Mouse (Mus musculus): ENCODE data around the gene Ptprg. TPM values are rescaled to one million over a fixed set of nuclear protein-coding genes. Genes with fewer than 3 reads are reported as not detected.

Ptprg gene
- polyA plus RNA-seq, 1 experiment from 2014 or later = 33.7 TPM

DNA sequence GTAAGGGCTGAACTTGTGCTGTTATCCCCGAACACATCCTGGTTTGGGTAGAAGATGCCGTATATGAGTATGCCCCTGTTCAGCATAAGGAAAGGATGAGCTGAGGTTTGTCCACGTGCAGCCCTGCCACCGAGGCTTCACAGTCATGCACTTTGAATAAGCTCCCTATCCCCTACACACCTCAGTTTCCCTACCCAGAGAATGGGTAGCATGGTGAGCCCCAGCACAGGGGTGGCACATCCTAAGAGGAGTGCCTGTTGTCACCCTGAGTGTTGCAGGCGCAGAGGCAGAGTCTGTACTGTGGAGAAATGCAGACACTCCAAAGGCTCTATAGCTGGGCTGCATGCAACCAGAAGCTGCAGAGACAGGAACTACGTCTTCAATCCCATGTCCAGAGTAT is 599.4 kb downstream of the Ptprg start:
- no peak overlapping the region for H3K27ac ChIP-seq (ENCODE audit: low read depth, low read length)
- 0 out of 2 replicates have a peak, but pooled peaks cover 3% of the 10 kb centered on the region for H3K4me1 ChIP-seq (ENCODE audit: control insufficient read depth, insufficient read depth, low read length)
- 91% methylated on average over 6 of the region's 6 CpGs for WGBS
- H3K9ac ChIP-seq (ENCODE audit: low read length) = no peak overlapping the region
- no peak overlapping the region for H3K4me2 ChIP-seq
- H3K4me3 ChIP-seq (ENCODE audit: low read depth, low read length) = no peak overlapping the region
- peaks cover 3% of the 10 kb centered on the region; the same call in 1 of the 2 replicates for H3K27me3 ChIP-seq (ENCODE audit: control insufficient read depth, insufficient read depth, low read length)
- no peaks in the 10 kb centered on the region for H3K9me3 ChIP-seq (ENCODE audit: control insufficient read depth, low read length)
- DNase-seq (ENCODE audit: low spot score, missing footprints) = peak; percentile 54
- 0 out of 2 replicates have a peak, but pooled peaks have one; percentile 17 for ATAC-seq (ENCODE audit: low FRiP score)
- 0 out of 2 replicates have a peak, but pooled peaks cover 2% of the 10 kb centered on the region for H3K36me3 ChIP-seq (ENCODE audit: control insufficient read depth, insufficient read depth, low read length)

DNA sequence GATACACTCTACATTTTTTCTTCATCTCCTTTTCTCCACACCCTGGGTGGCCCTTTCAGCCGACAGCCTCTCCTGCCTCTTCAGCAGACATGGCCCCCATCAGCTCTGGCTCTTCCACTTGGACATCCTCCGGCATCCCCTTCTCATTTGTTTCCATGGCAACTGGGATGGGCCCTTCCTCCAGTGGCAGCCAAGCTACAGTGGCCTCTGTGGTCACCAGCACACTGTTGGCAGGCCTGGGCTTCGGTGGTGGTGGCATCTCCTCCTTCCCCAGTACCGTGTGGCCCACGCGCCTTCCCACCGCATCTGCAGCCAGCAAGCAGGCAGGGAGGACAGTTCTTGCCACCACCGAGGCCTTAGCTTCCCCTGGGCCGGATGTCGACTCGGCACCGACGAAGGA is 600.3 kb downstream of the Ptprg start:
- H3K4me2 ChIP-seq = no peak overlapping the region
- peak; percentile 28; the same call in 1 of the 2 replicates for ATAC-seq (ENCODE audit: low FRiP score)
- 0 out of 2 replicates have a peak, but pooled peaks cover 3% of the 10 kb centered on the region for H3K4me1 ChIP-seq (ENCODE audit: control insufficient read depth, insufficient read depth, low read length)
- no peak overlapping the region for H3K4me3 ChIP-seq (ENCODE audit: low read depth, low read length)
- 0 out of 2 replicates have a peak, but pooled peaks cover 2% of the 10 kb centered on the region for H3K36me3 ChIP-seq (ENCODE audit: control insufficient read depth, insufficient read depth, low read length)
- peaks cover 3% of the 10 kb centered on the region; the same call in 1 of the 2 replicates for H3K27me3 ChIP-seq (ENCODE audit: control insufficient read depth, insufficient read depth, low read length)
- no peaks in the 10 kb centered on the region for H3K9me3 ChIP-seq (ENCODE audit: control insufficient read depth, low read length)
- WGBS = 84% methylated on average over 13 of the region's 13 CpGs
- H3K27ac ChIP-seq (ENCODE audit: low read depth, low read length) = no peak overlapping the region
- H3K9ac ChIP-seq (ENCODE audit: low read length) = no peak overlapping the region
- peak; percentile 44 for DNase-seq (ENCODE audit: low spot score, missing footprints)

DNA sequence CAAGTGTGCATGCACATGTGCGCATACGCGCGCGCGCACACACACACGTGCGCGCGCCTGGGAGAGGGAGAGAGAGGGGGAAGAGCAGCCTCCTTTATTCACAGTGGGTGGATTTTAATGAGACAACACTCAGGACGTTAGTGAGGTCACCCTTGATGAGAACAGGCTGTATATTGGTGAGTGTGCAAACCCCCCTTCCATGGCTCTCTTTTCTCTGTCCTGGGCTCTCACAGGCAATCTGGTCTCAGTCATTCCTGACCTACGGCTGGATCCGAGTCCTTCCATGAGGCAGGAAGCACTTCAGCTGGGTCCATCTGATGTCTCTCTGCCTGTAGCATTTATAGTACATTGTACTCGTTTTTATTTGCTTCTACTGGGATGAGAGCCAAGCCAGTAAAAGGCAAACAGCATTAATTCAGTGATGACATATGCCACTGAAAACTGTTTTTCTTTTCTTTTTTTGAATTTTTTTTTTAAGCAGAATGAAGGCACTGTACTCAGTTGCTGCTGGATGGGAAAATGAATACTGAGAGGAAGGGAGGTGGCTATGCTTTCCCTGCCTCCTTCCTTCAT is 608.5 kb downstream of the Ptprg start:
- Histone ChIP-seq H3K36me3 (ENCODE audit: control insufficient read depth, insufficient read depth, low read length) (no peaks in the 10 kb centered on the region), H3K27me3 (ENCODE audit: control insufficient read depth, insufficient read depth, low read length) (no peaks in the 10 kb centered on the region), H3K9ac (ENCODE audit: low read length) (no peak overlapping the region), H3K4me2 (no peak overlapping the region), H3K27ac (ENCODE audit: low read depth, low read length) (no peak overlapping the region), H3K4me1 (ENCODE audit: control insufficient read depth, insufficient read depth, low read length) (no peaks in the 10 kb centered on the region), H3K4me3 (ENCODE audit: low read depth, low read length) (no peak overlapping the region), H3K9me3 (ENCODE audit: control insufficient read depth, low read length) (no peaks in the 10 kb centered on the region)
- 93% methylated on average over 14 of the region's 14 CpGs for WGBS
- ATAC-seq (ENCODE audit: low FRiP score) (no peak), DNase-seq (ENCODE audit: low spot score, missing footprints) (peak; percentile 69)

DNA sequence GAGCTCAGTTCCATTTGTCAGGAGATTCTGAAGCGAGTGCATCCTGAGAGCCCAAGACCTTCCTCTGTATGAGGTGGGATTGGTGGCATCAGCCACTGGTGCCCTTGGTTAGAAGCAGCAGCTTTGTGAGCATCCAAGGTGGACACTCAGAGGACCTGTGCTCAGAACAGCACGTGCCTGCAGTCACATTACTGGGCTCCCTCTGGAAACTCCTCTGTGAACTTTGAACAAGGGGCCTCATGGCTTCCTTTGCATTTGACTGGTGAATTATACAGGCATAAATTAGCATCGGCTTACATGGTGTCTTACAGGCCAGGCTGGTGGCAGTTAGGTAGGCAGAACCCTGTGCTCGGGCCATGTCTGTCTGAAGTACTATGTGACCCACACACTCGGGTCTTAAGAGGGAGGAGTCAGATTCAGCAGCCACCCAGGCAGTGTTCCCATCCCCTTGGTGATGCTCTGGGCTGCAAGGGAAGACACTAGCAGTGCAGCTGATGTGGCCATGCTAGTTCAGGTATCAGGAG is 609.1 kb downstream of the Ptprg start:
- Histone ChIP-seq H3K9ac (ENCODE audit: low read length) (no peak overlapping the region), H3K4me3 (ENCODE audit: low read depth, low read length) (no peak overlapping the region), H3K27me3 (ENCODE audit: control insufficient read depth, insufficient read depth, low read length) (no peaks in the 10 kb centered on the region), H3K9me3 (ENCODE audit: control insufficient read depth, low read length) (no peaks in the 10 kb centered on the region), H3K4me2 (no peak overlapping the region), H3K27ac (ENCODE audit: low read depth, low read length) (no peak overlapping the region), H3K36me3 (ENCODE audit: control insufficient read depth, insufficient read depth, low read length) (no peaks in the 10 kb centered on the region), H3K4me1 (ENCODE audit: control insufficient read depth, insufficient read depth, low read length) (no peaks in the 10 kb centered on the region)
- peak; percentile 69 for DNase-seq (ENCODE audit: low spot score, missing footprints)
- no peak for ATAC-seq (ENCODE audit: low FRiP score)
- WGBS = 77% methylated on average over 5 of the region's 5 CpGs

DNA sequence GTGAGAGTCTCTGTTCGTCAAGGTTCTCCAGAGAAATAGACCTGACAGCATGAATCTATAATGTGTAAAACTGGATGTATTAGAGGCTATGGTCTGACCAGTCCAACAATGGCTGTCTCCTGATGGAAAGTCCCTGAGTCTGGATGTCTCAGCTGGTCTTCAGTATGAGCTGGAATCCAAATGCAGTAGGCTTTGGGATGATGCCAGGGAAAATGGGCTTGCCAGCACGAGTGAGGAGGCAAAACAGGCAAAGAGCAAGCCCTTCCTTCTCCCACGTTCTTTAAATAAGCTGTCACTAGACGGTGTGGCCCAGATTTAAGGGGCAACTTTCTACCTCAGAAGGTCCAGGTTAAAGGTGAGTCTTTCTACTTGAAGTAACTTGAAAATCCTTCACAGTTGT is 609.9 kb downstream of the Ptprg start:
- Histone ChIP-seq H3K27ac (ENCODE audit: low read depth, low read length) (no peak overlapping the region), H3K4me1 (ENCODE audit: control insufficient read depth, insufficient read depth, low read length) (no peaks in the 10 kb centered on the region), H3K9ac (ENCODE audit: low read length) (no peak overlapping the region), H3K36me3 (ENCODE audit: control insufficient read depth, insufficient read depth, low read length) (no peaks in the 10 kb centered on the region), H3K4me2 (no peak overlapping the region), H3K4me3 (ENCODE audit: low read depth, low read length) (no peak overlapping the region), H3K27me3 (ENCODE audit: control insufficient read depth, insufficient read depth, low read length) (no peaks in the 10 kb centered on the region), H3K9me3 (ENCODE audit: control insufficient read depth, low read length) (no peaks in the 10 kb centered on the region)
- ATAC-seq (ENCODE audit: low FRiP score) (no peak), DNase-seq (ENCODE audit: low spot score, missing footprints) (no peak)
- 92% methylated on average over 4 of the region's 4 CpGs for WGBS

DNA sequence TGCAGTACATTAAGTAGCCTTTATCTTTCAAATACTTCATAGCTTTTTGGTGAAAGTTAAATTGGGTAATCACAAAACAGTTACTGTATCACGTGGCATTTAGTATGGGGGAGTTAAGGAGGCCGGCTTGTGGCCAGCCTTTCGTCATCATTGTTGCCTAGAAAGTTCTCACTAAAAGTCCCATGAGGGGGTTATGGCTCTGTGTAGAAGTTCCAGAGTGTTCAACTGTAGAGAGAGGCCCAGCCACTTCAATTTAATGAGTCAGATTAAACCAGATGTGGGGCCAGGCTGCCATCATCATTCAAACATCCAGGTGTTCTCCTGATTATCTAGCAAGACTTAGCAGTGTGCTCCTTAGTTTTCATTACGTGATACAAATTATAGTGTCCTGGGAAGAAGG is 613.9 kb downstream of the Ptprg start:
- Histone ChIP-seq H3K27me3 (ENCODE audit: control insufficient read depth, insufficient read depth, low read length) (no peaks in the 10 kb centered on the region), H3K36me3 (ENCODE audit: control insufficient read depth, insufficient read depth, low read length) (no peaks in the 10 kb centered on the region), H3K27ac (ENCODE audit: low read depth, low read length) (no peak overlapping the region), H3K4me1 (ENCODE audit: control insufficient read depth, insufficient read depth, low read length) (no peaks in the 10 kb centered on the region), H3K4me3 (ENCODE audit: low read depth, low read length) (no peak overlapping the region), H3K4me2 (no peak overlapping the region), H3K9me3 (ENCODE audit: control insufficient read depth, low read length) (no peaks in the 10 kb centered on the region), H3K9ac (ENCODE audit: low read length) (no peak overlapping the region)
- no peak for ATAC-seq (ENCODE audit: low FRiP score)
- WGBS = 86% methylated on average over 4 of the region's 4 CpGs
- DNase-seq (ENCODE audit: low spot score, missing footprints) = peak; percentile 21

DNA sequence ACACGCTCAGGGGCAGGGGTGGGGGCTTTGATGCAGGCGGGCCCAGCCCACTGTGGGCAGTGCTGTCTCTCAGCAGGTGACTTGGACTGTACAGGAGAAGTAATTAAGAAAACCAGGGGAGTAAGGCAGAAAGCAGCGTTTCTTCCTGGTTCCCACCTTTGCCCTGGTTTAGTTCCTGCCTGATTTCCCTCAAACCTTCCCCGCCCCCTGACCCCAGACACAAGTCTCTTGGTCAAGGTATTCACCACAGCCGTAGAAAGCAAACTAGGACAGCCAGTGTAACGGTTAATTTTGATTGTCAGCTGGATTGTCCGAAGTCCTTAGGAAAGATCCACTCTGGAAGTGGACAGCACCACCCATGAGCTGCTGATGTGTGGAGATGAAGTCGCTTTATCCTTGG is 614.3 kb downstream of the Ptprg start:
- ATAC-seq (ENCODE audit: low FRiP score) = no peak
- H3K27ac ChIP-seq (ENCODE audit: low read depth, low read length) = no peak overlapping the region
- H3K9me3 ChIP-seq (ENCODE audit: control insufficient read depth, low read length) = no peaks in the 10 kb centered on the region
- H3K27me3 ChIP-seq (ENCODE audit: control insufficient read depth, insufficient read depth, low read length) = no peaks in the 10 kb centered on the region
- no peaks in the 10 kb centered on the region for H3K36me3 ChIP-seq (ENCODE audit: control insufficient read depth, insufficient read depth, low read length)
- no peak overlapping the region for H3K4me2 ChIP-seq
- DNase-seq (ENCODE audit: low spot score, missing footprints) = peak; percentile 14
- WGBS = 78% methylated on average over 8 of the region's 8 CpGs
- H3K9ac ChIP-seq (ENCODE audit: low read length) = no peak overlapping the region
- H3K4me3 ChIP-seq (ENCODE audit: low read depth, low read length) = no peak overlapping the region
- no peaks in the 10 kb centered on the region for H3K4me1 ChIP-seq (ENCODE audit: control insufficient read depth, insufficient read depth, low read length)

DNA sequence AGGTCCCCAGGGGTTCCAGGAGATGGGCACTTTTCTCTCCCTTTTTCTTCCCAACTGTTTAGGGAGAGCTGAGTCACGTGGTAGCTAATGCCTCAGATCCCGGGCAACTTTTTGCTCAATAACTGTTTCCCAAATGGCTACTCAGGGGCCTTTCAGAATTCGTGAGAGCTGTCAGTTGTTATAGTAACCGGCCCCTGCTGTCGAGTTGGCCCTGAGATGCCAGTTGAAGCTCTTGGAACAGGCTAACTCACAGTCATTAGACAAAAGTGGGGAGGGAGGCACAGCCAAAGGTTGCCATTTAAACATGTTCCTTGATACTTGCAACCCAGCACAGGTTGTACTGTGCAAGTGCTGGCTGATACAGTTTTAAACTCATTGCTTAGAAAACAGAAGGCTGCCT is 624.1 kb downstream of the Ptprg start:
- ATAC-seq (ENCODE audit: low FRiP score) (peak; percentile 42; the same call in 1 of the 2 replicates), DNase-seq (ENCODE audit: low spot score, missing footprints) (peak; percentile 84)
- Histone ChIP-seq H3K27ac (ENCODE audit: low read depth, low read length) (no peak overlapping the region), H3K4me2 (no peak overlapping the region), H3K36me3 (ENCODE audit: control insufficient read depth, insufficient read depth, low read length) (no peaks in the 10 kb centered on the region), H3K27me3 (ENCODE audit: control insufficient read depth, insufficient read depth, low read length) (no peaks in the 10 kb centered on the region), H3K9me3 (ENCODE audit: control insufficient read depth, low read length) (no peaks in the 10 kb centered on the region), H3K4me3 (ENCODE audit: low read depth, low read length) (no peak overlapping the region), H3K9ac (ENCODE audit: low read length) (no peak overlapping the region), H3K4me1 (ENCODE audit: control insufficient read depth, insufficient read depth, low read length) (peaks cover 6% of the 10 kb centered on the region; the same call in 1 of the 2 replicates)
- 22% methylated on average over 5 of the region's 5 CpGs for WGBS

DNA sequence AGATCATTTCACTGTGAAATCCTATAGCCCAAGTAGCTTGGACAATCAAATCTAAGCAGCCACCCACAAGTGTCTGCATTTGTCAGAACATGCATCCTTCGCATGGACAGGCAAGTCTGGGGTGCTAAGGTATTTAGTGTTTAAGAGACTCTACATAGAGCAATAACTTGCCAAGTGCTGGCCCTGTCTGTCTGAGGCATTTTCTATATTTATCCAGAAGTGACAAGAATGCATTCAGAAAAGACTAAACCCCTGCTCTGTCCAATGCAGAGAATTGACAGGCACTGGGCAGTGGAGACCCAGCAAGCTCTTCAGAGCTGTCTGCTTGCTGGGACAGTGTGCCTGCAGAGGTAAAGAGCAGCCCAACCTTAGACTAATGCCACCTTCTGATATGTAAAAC is 625.3 kb downstream of the Ptprg start:
- ATAC-seq (ENCODE audit: low FRiP score) = no peak
- H3K9ac ChIP-seq (ENCODE audit: low read length) = no peak overlapping the region
- no peak for DNase-seq (ENCODE audit: low spot score, missing footprints)
- no peaks in the 10 kb centered on the region for H3K9me3 ChIP-seq (ENCODE audit: control insufficient read depth, low read length)
- H3K27me3 ChIP-seq (ENCODE audit: control insufficient read depth, insufficient read depth, low read length) = no peaks in the 10 kb centered on the region
- H3K4me3 ChIP-seq (ENCODE audit: low read depth, low read length) = no peak overlapping the region
- WGBS = 81% methylated on average over 1 of the region's 1 CpGs
- no peak overlapping the region for H3K27ac ChIP-seq (ENCODE audit: low read depth, low read length)
- H3K36me3 ChIP-seq (ENCODE audit: control insufficient read depth, insufficient read depth, low read length) = no peaks in the 10 kb centered on the region
- H3K4me1 ChIP-seq (ENCODE audit: control insufficient read depth, insufficient read depth, low read length) = peaks cover 6% of the 10 kb centered on the region; the same call in 1 of the 2 replicates
- no peak overlapping the region for H3K4me2 ChIP-seq

Measured in midbrain, embryonic 11.5 days (tissue).